In the genomic region with DNA sequence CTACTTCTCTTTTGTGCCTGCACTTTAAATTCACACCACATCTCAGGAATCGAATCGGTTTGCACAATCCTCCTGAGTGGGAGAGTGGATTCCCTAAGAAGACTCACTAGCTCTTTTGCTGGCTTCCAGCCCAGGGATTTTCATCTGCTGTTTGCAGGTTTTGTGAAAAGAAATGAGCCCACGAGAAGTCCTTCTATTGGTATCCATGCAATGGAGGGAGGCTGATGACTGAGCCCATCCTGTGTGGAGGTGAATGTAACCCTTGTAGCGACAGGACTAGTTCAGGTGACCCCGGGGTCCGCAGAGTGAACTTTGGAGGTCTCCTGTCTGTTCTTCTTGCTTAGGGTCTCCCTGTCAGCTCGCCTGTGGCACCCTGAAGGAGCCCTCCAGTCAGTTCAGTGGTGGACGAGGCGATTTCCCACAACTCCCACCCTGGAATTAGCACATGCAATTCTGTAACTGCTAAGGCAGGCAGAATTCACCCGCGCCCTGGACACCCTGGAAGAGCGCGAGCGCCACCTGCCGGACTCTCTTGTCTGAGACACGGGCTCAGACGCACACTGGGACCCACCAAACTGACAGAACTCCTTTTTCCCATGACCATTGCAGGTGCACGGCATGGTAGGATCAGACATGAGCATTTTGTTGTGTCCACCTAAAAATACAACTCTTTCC, we compare ENCODE assay signal across 8 mouse cellular contexts.
DNase-seq lines count a peak whose midpoint lies in the region; ATAC-seq and TF ChIP-seq lines count a peak whose summit lies in the region.

No protein-coding gene starts in this region.

- ATAC-seq in embryonic facial prominence, embryonic 14.5 days (ENCODE audit: low read depth): peak; percentile 90
- ATAC-seq in liver, postnatal 0 days: peak; percentile 56

- TF ChIP-seq EP300 in liver, postnatal 0 days (IDR thresholded peaks at IDR 0.05; ENCODE audit: low read depth): no peak

- H3K4me1 ChIP-seq in embryonic facial prominence, embryonic 14.5 days (ENCODE audit: control insufficient read depth, insufficient read depth, low read length): no peaks in the 10 kb centered on the region
- no peaks in the 10 kb centered on the region for H3K4me1 ChIP-seq in liver, postnatal 0 days (ENCODE audit: insufficient read depth)

- H3K4me2 ChIP-seq in embryonic facial prominence, embryonic 14.5 days (ENCODE audit: low read depth, low read length): no peak overlapping the region
- H3K4me2 ChIP-seq in liver, postnatal 0 days (ENCODE audit: low read depth, low read length): no peak overlapping the region

- H3K27ac ChIP-seq in embryonic facial prominence, embryonic 14.5 days (replicated peaks; ENCODE audit: low read depth, low read length): no peak overlapping the region
- no peak overlapping the region for H3K27ac ChIP-seq in liver, postnatal 0 days (ENCODE audit: low read depth)

- DNase-seq in A20 (ENCODE audit: low read depth, low spot score): peak; percentile 70
- DNase-seq in adrenal gland, adult 8-10 months: peak; percentile 18
- peak; percentile 90 for DNase-seq in embryonic facial prominence, embryonic 14.5 days (ENCODE audit: low spot score)
- peak; percentile 62 to 80 for DNase-seq in heart, postnatal 10 days
- DNase-seq in kidney, postnatal 36 days: peak; percentile 46 to 83
- DNase-seq in liver, postnatal 0 days: peak; percentile 80
- DNase-seq in ovary, postnatal 14 days (ENCODE audit: low spot score): peak; percentile 68
- peak; percentile 59 for DNase-seq in urinary bladder, postnatal 14 days (ENCODE audit: low spot score)

- TF ChIP-seq CTCF in liver, postnatal 0 days (IDR thresholded peaks at IDR 0.05; ENCODE audit: low read depth): peak; percentile 87

- no peaks in the 10 kb centered on the region for H3K36me3 ChIP-seq in embryonic facial prominence, embryonic 14.5 days (ENCODE audit: control insufficient read depth, insufficient read depth, low read length)
- H3K36me3 ChIP-seq in liver, postnatal 0 days (replicated peaks; ENCODE audit: insufficient read depth, low read length): no peaks in the 10 kb centered on the region

- intact Hi-C loops in heart, postnatal 10 days (cut with DNase I): loop anchor here (1.0 to 10.0 kb wide), 3 partner anchors 161 to 1751 kb away; partner anchors contain the start of gene Ramp3

- WGBS in embryonic facial prominence, embryonic 14.5 days: 31% methylated on average over 18 of the region's 18 CpGs
- WGBS in liver, postnatal 0 days (ENCODE audit: insufficient replicate concordance): 26% methylated on average over 18 of the region's 18 CpGs

- H3K27me3 ChIP-seq in embryonic facial prominence, embryonic 14.5 days (replicated peaks; ENCODE audit: control insufficient read depth, insufficient read depth, low read length): no peaks in the 10 kb centered on the region; the same call in 1 of the 2 replicates
- peaks cover 3% of the 10 kb centered on the region; the same call in 1 of the 2 replicates for H3K27me3 ChIP-seq in liver, postnatal 0 days (ENCODE audit: insufficient read depth, low read length)

- no peak overlapping the region for H3K9ac ChIP-seq in embryonic facial prominence, embryonic 14.5 days (ENCODE audit: low read depth, low read length)
- H3K9ac ChIP-seq in liver, postnatal 0 days (replicated peaks): no peak overlapping the region

- no peaks in the 10 kb centered on the region for H3K9me3 ChIP-seq in embryonic facial prominence, embryonic 14.5 days (ENCODE audit: control insufficient read depth, low read length)
- no peaks in the 10 kb centered on the region for H3K9me3 ChIP-seq in liver, postnatal 0 days (ENCODE audit: low read length)

- no peak overlapping the region for H3K4me3 ChIP-seq in embryonic facial prominence, embryonic 14.5 days (ENCODE audit: low read depth, low read length)
- H3K4me3 ChIP-seq in liver, postnatal 0 days (ENCODE audit: low read depth, low read length): no peak overlapping the region

Comparison
In these comparisons a context has a peak if more than half of its experiments do, and no peak if none do; other contexts are left out.
1. DNase-seq: peak in every context shown above with its lines; median percentile 90 in embryonic facial prominence, embryonic 14.5 days; 80 in liver, postnatal 0 days; 71 in heart, postnatal 10 days; 70 in A20; 68 in ovary, postnatal 14 days; 64 in kidney, postnatal 36 days; 59 in urinary bladder, postnatal 14 days; 18 in adrenal gland, adult 8-10 months.